Mouse (Mus musculus) NIH3T3 (cell line): ENCODE measurements around the gene Myo16.
A peak's percentile ranks its signal among the peaks of the same experiment; 100 is the strongest.

ENCODE experiments used
- DNase-seq: peaks from one replicate; pipeline ENCODE4 v3.0.0-alpha.2; 2012; ENCODE audit warnings: low read depth

Gene Myo16

DNA sequence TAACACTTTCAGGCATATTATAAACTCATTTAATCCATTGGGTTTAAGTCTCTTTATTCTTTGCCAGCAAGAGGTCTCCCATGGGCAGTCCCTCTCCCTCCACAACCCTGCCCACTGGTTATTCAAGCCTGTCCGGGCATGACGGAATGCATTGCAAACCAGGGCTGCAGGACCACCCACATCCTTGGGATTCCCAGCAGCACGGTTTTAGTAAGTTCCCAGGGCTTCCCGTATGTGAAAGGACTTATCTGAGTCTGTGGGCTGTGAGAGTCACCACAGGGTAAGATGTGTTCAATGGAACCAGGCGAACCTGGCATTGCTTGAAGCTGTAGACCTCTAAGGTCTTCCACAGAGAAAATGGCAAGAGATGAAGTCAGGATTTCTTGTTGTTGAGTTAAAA lies 471.6 kb downstream of the Myo16 start:
- no peak for DNase-seq

DNA sequence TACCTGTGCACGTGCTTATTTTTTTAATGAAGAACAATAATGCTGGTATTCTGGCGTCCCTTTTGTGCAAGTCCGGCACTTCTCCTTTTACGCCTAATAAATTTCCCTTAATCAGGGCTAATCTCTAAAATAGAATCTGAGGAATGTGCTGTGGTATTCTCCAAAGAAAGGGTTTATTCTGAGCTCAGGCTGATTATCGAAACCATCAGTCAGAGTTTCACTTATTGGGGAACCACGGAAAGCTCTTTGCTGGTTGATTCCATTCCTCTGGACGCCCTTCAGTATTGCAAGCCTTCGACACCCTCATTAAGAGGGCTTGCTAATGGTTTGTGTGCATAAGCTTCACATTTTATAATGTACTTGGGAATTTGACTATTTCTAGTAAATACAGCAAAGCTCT lies 475.0 kb downstream of the Myo16 start:
- no peak for DNase-seq

DNA sequence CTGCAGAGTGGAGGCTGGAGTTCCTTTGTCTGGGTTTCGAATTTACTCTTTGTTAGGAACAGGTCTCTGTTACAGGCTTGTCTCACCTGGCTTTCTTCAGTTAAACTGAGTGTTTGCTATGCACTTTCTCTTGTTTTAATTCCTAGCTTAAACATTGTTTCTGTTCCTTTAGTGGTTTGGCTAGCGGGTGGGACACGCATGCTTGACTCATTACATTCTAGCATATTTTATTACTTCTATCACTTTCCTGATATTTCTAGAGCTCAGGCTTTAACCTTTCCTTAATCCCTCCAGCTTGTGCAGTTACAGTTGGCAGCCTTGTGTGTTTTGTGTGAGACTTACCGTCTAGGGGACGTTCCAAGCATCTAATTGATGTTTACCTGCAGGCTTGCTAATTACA lies 476.2 kb downstream of the Myo16 start:
- peak; percentile 65 for DNase-seq

DNA sequence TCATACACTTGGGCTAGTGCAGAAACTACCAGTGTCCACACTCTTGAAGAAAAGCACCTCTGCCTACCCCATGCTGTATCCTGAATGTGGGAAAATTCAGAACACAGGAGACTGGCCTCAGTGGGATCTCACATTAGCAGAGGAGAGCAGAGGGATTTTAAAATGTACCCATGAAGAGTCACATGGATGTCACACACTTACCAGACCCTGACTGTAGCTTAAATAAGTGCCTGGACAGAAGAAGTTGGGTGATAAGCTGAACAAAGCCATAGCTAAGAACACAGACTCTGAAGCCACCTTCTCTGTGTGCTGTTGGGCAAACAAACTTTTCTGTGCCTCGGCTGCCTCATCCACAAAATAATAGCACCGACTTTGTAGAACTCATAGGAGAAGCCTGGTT lies 477.3 kb downstream of the Myo16 start:
- DNase-seq, result no peak

DNA sequence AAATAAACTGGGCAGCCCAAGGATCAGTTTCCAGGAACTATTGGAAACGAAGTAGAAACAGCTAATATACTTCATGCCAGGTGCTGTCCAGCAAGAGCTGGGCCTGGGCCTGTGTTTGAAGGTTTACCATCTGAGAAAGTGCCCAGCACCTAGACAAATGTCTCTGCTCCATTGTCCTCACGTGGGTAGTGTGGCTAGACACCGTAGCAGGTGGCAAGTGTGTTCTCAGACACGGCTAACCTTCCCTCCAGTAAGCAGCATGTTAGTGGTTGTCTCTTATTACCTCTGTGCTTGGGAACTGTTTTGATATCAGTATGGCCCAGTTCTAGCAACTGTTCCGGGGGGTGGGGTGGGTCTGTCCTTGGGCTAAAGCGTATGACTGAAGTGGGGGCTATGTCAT lies 478.9 kb downstream of the Myo16 start:
- no peak for DNase-seq

DNA sequence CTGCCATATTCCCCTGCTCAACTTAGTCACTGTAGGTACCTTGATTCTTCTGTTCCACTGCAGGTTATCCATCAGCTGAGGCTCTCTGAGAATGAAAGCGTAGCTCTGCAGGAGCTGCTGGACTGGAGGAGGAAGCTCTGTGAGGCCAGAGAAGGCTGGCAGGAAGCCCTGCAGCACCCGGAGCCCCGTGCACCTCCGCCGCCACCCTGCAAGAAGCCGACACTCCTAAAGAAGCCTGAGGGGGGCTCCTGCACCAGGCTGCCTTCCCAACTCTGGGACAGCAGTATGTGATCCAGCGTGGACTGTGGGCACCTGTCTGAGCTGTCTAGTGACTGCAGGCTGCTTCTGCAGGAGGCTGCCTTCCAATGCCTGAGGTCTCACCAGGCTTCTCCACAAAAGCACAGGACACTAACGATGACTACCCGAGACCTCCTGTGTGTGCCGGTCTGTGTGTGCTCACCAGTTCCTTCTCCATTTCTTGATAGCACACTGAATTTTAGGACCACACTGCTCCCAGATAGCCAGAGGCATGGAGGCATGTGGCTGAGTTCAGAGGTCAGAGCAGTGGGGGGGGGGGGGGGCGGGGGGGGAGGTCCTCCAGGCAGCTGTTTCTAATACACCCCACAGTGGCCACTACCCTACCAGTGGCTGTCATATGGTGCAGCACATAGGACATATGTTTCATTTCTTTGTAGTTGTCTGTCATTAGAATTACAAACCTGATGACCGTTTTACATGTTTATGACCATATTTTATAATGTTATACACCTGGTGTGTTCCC lies 479.8 kb downstream of the Myo16 start:
- DNase-seq, result no peak

DNA sequence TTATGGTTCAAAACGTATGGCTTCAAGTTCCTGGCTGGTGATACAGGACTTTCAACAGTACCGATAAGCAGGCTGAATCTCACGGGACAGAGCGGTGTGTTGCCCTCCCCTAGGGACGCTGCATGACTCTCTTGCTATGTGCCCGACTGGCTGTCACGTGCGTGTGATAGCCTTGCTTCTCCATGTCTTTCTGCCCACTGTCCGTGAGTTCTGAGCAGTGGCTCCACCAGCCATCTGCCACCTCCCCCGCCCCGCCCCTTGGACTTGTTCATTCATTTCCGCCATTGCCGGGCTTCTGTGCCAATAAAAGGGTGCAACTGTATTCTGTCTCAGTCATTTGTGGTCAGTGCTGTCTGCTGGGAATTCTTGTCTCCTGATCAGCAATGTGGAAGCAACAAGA lies 480.7 kb downstream of the Myo16 start:
- DNase-seq, result no peak

DNA sequence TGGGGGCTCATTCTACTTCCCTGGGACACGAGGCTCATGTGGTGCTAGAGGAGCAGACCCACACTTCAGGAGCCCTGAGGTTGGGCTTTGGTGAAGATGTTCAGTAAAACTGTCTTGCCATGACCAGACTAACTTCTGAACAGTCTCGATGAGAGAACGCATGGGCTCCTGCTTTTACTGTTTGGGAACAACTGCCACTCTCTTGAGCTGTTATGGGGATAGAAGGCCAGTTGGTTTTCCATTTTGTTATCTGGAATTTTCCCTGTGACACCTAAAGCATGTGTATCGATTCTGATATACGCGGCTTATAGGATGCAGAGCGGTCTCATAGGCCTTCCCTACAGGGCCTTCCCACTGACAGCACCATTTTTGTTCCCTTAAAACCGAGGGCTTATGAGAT lies 485.2 kb downstream of the Myo16 start:
- DNase-seq, result no peak

DNA sequence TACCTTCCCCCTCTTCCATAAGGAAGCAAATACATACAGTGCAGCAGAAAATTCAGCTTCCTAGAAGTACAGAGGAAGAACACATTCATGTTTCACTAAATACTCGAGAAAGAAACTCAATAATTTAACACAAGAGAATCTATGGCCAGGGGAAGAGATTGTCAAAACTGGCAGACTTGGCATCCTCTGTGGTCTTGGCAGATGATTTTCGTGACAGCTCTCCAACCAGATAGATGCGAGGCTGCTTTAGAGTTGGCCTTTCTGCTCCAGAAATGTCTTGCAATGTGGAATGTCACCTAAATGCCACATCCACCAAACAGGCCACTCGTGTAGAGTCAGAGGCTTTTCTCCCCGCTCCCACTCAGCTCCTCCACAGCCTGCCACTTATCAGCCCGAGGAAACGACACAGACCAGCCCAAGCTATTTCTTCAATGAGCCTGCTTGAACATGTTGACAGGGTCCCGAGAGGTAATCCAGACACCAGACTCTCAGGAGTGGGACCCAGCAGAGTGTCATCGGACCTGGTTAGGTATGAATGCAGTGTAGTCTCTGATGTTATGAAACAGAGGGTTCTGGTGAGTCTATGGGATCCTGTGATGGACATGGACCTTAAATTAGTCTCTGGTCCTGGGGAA lies 486.6 kb downstream of the Myo16 start:
- no peak for DNase-seq

DNA sequence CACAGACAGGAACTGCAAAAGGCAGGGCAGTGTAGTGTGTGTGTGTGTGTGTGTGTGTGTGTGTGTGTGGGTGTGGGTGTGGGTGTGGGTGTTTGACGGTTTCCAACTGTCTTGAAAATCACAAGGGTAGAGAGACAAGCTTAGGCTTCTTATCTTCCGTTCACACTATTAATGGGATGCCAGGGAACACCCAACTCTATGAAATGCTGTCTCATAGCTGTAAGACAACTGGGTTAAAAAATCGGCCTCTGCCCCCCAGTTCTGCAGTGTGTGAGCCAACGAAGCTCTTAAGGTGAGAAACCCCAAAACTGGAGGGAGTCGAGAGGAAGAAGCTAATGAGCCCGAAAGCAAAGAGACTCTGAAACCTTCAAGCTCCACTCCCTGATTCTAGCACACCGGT lies 487.1 kb downstream of the Myo16 start:
- no peak for DNase-seq

DNA sequence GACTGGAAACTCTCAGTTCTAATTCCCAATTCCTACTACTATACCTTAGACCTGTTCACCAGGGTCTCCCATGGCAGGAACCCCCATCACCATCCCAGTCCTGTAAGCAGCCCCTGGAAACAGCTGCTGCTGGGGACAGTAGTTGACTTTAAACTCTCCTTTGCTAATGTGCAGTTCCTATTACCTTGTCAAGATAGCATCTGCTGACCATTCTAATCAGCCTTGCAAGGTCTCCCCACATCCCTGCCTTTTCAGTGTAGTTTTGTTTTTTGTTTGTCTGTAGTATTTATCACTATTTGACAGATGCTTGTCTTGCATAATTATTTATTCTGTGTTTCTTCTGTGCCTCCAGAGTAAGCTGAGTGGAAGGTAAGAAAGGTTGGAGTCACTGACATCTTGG lies 487.6 kb downstream of the Myo16 start:
- no peak for DNase-seq

DNA sequence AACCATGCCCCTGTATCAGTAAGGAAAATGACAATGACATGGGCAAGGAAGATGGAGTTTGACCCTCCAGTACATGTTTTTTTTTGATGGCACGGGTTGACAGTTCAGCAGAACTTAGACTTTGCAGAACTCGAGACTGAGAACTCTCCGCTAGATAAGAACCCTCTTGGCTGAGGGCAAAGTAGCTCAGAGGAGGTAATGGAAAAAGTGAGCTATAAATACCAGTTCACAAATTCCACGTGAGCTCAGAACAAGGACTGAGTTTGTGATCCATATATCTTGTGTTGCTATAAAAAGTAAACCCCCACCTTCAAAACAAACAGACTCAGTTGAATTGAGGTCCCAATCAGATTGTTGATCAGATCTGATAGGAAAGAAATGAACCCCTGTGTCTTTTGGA lies 489.5 kb downstream of the Myo16 start:
- DNase-seq, result no peak

DNA sequence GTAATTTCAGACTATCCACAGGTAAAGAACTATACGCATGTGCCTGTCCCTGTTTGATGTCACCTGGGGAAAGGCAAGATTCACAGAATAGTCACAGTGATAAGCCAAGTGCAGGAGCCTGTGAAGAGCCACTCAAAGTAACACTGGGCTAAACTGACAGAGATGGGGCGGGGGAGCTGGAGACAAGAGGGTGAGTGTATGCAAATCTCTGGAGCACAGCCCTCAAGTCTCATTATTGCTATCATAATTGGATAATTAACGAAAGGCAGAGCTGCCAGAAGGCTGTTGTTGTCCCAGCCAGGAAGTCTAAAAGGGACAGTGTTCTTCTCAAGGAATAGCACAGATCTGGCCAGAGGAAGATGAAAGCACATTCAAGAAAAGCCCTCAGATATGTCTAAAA lies 490.8 kb downstream of the Myo16 start:
- no peak for DNase-seq

DNA sequence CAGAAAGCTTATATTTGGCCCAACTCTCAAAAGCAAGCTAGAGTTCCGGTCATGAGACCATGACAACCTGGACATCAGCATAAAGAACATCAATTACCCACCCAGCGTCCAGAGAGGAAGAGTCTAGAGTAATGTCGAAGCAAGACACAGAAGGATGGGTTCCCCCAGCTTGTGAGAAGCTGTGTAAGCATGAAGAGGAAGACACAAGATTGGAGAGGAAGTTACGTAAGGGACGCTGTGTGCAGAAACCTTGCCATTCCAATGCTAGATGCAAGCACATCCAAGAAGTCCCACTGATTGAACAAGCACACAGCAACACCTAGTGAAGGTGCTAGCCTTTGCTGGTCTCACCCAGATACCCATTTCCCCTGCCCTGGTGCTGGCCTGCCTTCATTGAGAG lies 492.0 kb downstream of the Myo16 start:
- DNase-seq, result no peak

DNA sequence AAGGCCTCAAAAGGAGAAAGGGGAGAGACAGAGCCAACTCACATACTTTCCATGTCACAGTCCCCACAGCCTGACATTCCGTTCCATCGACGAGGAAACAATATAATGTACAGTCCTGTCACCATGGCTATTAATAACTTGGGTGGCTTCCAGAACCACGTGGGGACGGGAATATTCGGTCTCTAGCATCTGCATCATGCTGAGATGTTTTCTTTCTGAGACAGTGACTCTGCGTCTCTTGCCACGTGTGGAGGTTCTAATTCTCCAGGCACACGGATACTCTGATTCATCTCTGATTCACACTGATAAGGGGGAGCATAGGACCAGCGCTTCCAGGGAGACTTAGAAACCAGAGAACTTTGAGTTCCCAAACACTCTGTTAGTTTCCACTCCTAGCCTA lies 492.8 kb downstream of the Myo16 start:
- DNase-seq, result peak; percentile 80

DNA sequence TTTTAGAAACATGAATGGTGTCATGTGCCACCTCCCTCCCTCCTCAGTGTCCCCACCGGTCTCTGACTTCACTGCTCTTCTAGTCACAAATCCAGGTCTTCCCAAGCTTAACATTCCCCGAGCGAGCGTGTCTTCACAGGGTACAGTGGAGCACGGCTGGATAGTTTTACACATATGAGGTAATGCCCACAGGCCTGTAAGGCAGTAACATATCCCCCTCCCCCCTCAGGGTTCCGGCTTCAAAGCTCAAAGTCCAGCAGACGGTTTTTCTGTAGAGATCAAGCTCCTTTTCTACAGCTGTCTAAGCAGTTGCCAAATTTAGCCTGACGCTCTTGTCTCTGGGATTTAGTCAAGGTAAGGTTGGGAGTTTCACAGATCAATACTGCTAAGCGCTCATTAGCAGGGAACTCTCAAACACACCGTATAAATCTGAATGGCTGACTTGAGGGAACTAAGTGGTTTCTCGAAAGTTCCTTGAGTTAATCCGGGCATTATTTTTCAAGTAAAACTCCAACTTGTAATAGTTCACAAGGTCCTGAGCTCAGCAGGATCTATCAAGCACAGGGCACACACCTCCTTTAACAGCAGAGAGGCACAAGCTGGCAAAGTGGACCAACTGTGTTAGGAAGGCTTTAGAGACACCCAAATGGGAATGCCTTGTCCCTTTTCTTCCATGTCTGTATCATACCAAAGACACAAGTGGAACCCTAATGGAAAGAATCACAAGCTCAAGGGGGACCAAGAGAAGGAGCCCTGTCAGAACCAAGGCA lies 498.0 kb downstream of the Myo16 start:
- no peak for DNase-seq

DNA sequence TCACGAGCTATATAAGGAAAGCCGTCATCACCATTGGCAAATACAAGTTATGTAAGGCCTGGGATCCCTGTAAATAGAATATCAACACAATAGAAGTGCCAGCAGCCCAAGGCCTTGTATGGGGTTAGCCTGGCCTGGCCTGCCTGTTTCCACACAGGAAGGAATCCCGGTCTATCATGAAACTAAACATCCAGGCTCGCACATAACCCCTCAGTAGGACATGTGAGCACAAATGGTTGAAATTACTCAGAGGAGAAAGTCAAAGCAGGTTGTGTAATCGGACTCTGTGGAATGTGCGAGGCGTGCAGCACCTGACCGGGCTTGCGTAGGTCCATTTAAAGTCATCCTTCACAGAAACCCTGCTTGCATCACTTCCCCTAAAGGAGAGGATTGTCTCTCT lies 499.6 kb downstream of the Myo16 start:
- DNase-seq, result peak; percentile 76

DNA sequence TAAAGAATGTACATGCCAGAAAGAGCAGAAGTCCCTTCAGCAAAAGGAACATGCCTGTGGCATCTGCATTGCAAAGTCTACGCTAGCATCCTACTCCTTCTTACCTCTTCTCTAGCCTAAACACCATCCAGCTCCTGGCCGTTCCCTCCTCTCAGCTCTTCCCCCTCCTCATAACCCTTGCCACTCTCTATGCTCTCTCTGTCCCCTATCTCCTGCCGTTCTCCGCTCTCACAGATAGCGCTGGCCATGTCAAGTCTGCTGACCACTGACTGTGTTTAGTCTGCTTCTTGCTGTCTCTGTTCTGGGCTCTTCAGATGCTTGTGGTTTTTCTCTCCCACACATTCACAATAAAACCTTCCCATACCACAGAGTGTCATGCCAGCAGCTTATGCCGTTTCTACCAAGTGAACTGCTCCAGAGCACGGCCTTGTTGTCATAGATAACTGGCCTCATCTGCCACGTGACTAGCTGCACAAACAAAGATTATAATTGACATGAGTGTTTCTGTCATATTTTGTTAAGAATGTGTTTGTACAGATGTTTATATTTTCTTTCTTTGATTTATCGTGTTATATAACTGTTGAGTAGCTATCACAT lies 501.3 kb downstream of the Myo16 start:
- DNase-seq, result no peak

DNA sequence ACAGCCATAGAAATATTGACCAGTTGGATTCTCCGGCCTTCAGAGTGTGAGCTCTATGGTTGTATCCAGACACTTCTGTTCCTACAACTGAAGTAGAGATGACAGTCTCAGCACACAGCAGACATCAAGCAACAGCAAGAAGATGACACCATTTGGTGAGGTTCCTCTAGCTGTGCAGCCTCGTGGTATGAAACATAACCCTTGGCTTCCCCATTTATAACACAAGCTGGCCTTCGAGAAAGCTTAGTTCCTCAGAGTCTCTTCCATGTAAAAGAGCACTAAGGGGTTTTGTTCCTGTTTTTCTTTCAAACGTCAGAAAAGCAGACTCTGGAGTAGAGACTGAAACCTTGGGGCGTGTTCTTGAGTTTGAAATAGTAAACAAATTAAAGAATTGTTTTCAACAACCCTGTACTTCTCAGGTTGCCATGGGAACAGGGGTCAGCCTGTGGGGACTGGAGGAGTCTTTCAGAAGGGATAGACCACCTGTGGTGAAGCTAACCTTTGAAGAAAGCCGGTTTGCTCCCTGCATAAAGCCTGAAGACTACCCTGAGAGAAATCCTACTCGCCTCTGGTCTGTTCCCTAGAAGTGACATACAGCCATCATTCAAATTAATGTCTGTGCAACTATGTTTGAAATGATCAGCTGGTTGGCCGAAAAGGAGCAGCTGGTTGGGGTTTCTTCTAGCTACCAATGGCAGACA lies 510.2 kb downstream of the Myo16 start:
- DNase-seq, result no peak

DNA sequence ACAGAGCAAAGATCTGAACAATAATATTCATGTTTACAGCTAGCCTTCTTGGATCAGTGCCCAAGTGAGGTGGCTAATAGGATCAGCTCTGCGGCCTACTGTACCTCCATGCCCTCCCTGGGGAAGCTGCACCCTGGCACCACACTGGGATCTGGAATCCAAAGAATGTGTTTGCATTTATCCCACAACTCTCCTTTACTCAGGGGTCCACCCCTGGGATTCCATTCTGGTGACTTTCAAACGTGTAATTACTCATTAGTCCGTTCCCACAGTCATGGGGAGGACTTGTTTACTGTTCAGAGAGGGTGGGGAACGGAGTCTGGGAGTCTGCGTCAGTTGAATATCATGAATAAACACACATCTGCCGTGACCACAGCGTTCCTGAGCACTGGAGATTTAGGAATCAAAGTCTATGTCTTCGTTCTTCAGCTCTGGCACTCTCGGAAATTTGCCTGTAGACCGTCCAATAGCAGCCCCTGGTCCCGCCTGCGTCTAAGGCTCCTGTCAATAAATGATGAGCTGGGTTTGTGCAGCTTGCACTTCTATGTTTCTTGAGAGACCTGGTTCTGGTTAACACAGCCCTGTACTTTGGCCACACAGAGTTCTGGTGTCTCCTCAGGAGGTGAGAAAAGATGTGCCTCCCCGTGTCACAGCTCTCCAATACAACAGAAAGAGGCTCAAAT lies 511.3 kb downstream of the Myo16 start:
- DNase-seq, result peak; percentile 84

DNA sequence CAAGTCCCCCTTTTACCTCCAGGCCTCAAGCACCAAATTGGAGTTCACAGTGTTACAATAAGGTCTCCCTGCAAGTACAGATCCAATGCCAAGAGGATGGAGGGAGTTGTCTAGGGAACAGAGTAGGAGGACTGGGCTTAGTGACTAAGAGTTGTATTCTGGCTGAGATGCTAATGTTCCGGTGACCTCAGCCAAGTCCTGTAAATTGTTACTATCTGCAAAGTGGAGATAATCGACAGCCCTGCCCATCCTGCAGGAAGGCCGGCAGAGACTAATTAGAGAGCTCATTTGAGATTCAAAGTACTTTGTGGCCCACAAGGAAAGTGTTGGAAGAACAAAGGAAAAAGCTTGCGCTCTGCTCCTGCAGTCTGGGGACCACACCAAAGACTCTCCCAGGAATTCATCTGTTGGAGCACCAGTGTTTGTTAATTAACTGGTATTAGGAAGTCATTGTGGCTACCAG lies 512.1 kb downstream of the Myo16 start:
- peak; percentile 61 for DNase-seq
